Mouse (Mus musculus): Measurements from ENCODE around the gene Vmn1r64. TPM values are rescaled to one million over a fixed set of nuclear protein-coding genes. Genes with fewer than 3 reads are reported as not detected.
"Not testable (repeated sequence)": the region's sequence is repeated elsewhere in the genome, so short reads cannot be mapped to it uniquely, and the experiment has no call there.

The Vmn1r64 gene
- not detected for polyA plus RNA-seq (2017; shearing (Covaris generic))

DNA sequence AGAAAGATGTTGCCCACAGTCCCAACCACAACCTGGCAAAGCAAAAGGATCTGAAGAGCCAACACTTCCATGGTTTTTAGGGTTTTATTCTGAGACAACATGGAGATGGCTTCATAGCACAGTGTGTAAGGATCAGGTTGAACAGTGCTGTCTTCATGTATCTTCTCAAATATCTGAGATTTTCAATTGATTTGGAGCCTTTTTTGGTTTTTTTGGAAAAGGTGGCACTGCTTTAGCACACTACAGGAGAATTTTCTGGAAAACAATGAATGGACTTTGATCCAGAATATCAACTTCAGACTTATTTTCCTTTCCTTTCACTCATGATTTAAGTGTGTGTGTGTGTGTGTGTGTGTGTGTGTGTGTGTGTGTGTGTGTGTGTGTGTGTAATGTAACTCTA lies at the start of gene Vmn1r64:
Gene Vmn1r64 (minus strand): TSS at position 101 of the 400 bp plus-strand sequence.
- no peak for ATAC-seq

DNA sequence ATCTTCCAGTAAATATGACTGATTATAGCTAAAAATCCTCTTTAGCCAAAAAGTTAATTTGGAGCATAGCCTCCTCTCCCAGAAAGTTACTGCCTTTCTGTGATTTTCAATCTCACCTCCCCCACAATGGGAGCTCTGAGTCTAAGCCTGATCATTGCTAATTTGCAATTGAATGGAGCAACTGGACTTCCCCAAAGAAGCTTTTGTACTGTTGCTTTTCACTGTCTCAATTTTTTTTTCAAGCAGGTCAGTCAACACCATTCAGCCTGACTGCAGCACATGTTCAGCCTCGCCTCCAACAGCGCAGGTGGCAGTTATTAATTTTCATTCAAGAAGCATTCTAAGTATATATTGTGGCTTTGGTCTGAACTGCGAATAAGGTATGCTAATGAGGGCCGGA lies 14.9 kb upstream of the Vmn1r64 start:
- no peak for ATAC-seq

DNA sequence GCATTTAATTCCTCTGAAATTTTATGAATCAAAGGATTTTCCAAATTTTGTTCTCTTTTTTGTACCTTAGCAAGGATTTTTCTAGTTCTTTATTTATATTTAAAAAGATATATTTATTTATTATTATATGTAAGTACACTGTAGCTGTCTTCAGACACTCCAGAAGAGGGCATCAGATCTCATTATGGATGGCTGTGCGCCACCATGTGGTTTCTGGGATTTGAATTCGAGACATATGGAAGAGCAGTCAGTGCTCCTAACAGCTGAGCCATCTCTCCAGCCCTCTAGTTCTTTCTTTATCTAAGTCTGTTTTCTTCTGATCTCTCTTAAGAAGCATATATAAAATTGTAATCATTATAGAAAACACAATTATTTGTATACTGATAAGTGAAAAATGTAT lies 12.9 kb upstream of the Vmn1r64 start:
- not testable (repeated sequence) for ATAC-seq

Other genes starting within 250 kb of the Vmn1r64 start
- not detected for gene Vmn1r62, start 210.9 kb downstream of the Vmn1r64 start, polyA plus RNA-seq (2017; shearing (Covaris generic))
- not detected for gene Vmn1r63, start 79.1 kb downstream of the Vmn1r64 start, polyA plus RNA-seq (2017; shearing (Covaris generic))
- gene Vmn1r65, start 126.5 kb upstream of the Vmn1r64 start, polyA plus RNA-seq (2017; shearing (Covaris generic)): not detected
- not detected for gene Nlrp4c, start 160.6 kb upstream of the Vmn1r64 start, polyA plus RNA-seq (2017; shearing (Covaris generic))

All from inflammation-experienced regulatory T-cells, adult 6 months (primary cell).